Mouse (Mus musculus): ENCODE measurements at regions not wholly inside any gene's neighbourhood (a gene's known extent, or its start where the extent isn't known, plus 50 kb on each side); places are given as distances from the start of the nearest gene placed in this dataset.

DNA sequence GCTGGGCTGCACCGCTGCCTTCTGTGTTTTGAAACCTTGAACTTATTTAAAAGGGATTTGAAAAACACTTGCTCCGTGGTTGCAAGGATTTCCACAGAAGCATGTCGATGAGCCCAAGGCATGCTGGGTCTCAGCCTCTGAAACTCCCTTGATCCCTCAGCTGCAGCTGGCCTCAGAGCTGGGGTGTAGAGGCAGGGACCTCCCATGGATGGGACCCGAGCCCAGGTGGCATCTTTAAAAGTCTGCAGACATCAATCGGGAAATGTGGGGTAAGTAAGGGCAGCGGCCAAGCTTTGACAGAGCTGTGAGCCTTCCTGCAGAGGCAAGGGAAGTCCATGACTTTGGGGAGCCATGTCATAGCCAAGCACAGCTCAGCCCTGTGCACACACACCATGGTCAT lies 207.1 kb downstream of the Cdc5l start:
- Histone ChIP-seq H3K36me3 (replicated peaks) (no peaks in the 10 kb centered on the region), H3K9ac (no peak overlapping the region), H3K4me2 (no peak overlapping the region), H3K27me3 (replicated peaks) (no peaks in the 10 kb centered on the region), H3K4me3 (no peak overlapping the region), H3K27ac (no peak overlapping the region), H3K4me1 (no peaks in the 10 kb centered on the region), H3K9me3 (no peaks in the 10 kb centered on the region)
- ATAC-seq (replicated peaks): no peak
- 42% methylated on average over 6 of the region's 6 CpGs for WGBS

GRCm38 (mm10) chr17:45221625-45222024 lies 211.9 kb downstream of the Cdc5l start:
- ATAC-seq (replicated peaks): no peak
- 63% methylated on average over 10 of the region's 10 CpGs for WGBS

DNA sequence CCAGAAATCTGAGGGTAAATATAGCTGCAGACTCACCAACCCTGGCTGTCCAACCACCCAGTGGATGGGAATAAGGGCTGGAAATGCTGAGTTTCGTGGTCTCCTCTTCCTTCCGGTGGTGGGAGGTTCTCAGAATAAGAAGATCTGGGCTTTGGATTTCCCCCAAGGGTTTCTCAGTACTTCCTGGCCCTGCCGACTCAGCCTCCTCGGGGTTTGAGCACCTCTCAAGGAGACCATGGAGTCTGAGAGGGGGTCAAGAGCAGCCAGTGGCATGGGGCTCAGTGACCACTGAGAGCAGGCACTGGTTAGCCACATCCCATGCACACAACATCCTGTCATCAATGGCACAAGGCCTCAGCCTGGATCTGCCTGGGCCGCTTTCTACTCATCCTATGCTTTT lies 216.4 kb downstream of the Cdc5l start:
- no peak for ATAC-seq (replicated peaks)
- H3K27ac ChIP-seq: no peak overlapping the region
- no peak overlapping the region for H3K4me3 ChIP-seq
- no peaks in the 10 kb centered on the region for H3K4me1 ChIP-seq
- no peak overlapping the region for H3K4me2 ChIP-seq
- 90% methylated on average over 5 of the region's 5 CpGs for WGBS
- H3K9me3 ChIP-seq: no peaks in the 10 kb centered on the region
- no peaks in the 10 kb centered on the region for H3K27me3 ChIP-seq (replicated peaks)
- H3K36me3 ChIP-seq (replicated peaks): no peaks in the 10 kb centered on the region
- no peak overlapping the region for H3K9ac ChIP-seq

More at GRCm38 (mm10) chr17:45221625-45222024, 211.9 kb downstream of the Cdc5l start:
- Histone ChIP-seq H3K4me1 (no peaks in the 10 kb centered on the region), H3K36me3 (replicated peaks) (no peaks in the 10 kb centered on the region), H3K4me2 (no peak overlapping the region), H3K27ac (no peak overlapping the region), H3K4me3 (no peak overlapping the region), H3K9me3 (no peaks in the 10 kb centered on the region), H3K27me3 (replicated peaks) (no peaks in the 10 kb centered on the region), H3K9ac (no peak overlapping the region)

DNA sequence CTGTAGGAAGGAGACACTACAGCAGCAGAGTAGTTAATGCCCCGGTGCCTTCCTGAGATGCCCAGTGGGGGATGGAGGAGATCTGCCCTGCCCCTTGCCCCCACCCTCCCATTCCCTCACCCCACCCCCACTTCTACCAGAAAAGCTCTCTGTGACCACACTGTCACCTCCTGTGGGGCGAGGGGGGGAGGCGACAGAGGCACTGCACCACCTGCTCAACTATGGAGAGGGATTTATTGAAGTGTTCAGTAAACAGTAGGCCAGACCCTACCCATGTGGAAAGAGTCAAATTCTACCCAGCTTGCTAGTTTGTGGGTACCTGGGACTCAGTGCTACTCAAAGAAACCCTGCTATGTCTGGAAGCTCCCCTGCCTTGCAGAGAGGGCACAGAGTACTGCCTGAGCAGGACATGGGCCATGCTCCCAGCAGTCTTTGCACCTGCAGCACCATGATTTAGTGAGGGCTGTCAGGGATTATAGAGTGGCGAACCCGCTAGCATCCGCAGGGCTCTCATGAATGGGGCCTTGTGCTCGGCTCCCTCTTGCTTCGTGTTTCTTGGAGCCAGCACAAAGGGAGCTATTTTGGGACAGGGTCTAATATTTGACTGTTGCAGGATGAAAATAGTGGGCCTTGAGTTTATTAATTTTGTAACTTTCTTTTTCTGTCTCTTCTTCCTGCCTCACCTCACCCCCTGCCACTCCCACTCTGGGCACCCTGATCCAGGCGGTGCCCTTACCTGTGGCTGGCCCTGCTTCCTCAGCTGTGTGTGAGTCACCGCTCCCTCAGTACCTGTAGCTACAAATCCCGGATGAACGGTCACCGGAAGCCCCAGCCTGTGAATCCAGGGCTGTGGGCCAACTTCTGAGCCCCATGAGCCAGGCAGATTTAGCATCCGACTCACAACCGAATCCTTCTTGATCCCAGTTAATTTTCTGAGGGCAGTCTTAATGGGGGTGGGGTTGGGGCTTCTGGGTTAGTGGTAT lies 218.2 kb downstream of the Cdc5l start:
- no peaks in the 10 kb centered on the region for H3K4me1 ChIP-seq
- 59% methylated on average over 15 of the region's 15 CpGs for WGBS
- H3K9me3 ChIP-seq: no peaks in the 10 kb centered on the region
- no peak overlapping the region for H3K4me3 ChIP-seq
- no peaks in the 10 kb centered on the region for H3K36me3 ChIP-seq (replicated peaks)
- no peak overlapping the region for H3K4me2 ChIP-seq
- H3K9ac ChIP-seq: no peak overlapping the region
- no peaks in the 10 kb centered on the region for H3K27me3 ChIP-seq (replicated peaks)
- ATAC-seq (replicated peaks): 0 out of 2 replicates have a peak, but pooled peaks have one; percentile 42
- no peak overlapping the region for H3K27ac ChIP-seq

GRCm38 (mm10) chr17:45210984-45211383 lies 222.6 kb downstream of the Cdc5l start:
- Histone ChIP-seq H3K27ac (no peak overlapping the region), H3K4me3 (no peak overlapping the region), H3K27me3 (replicated peaks) (no peaks in the 10 kb centered on the region), H3K9me3 (no peaks in the 10 kb centered on the region), H3K4me1 (no peaks in the 10 kb centered on the region), H3K4me2 (no peak overlapping the region), H3K9ac (no peak overlapping the region), H3K36me3 (replicated peaks) (no peaks in the 10 kb centered on the region)
- WGBS: 88% methylated on average over 2 of the region's 2 CpGs
- no peak for ATAC-seq (replicated peaks)

DNA sequence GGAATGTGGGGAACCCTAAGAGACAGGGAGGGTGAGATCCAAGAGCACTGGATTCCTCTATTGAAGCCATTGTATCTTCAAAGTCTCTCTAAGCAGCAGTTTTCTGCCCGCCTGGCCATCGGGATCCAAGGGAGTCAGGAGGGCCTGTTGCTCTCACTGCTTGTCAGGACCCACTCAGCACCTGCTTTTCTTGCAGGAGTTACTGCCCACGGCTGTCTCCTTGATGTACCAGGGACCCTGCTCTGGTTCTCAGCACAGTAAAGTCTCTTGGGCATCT lies 224.2 kb downstream of the Cdc5l start:
- H3K9ac ChIP-seq: no peak overlapping the region
- H3K9me3 ChIP-seq: no peaks in the 10 kb centered on the region
- no peak; the same call in 1 of the 2 replicates for ATAC-seq (replicated peaks)
- no peaks in the 10 kb centered on the region for H3K27me3 ChIP-seq (replicated peaks)
- whole genome bisulfite sequencing: 30% methylated on average over 3 of the region's 3 CpGs
- H3K4me2 ChIP-seq: no peak overlapping the region
- H3K4me1 ChIP-seq: no peaks in the 10 kb centered on the region
- H3K36me3 ChIP-seq (replicated peaks): no peaks in the 10 kb centered on the region
- no peak overlapping the region for H3K27ac ChIP-seq
- H3K4me3 ChIP-seq: no peak overlapping the region

- 30% methylated on average over 14 of the region's 14 CpGs for WGBS
Observed at GRCm38 (mm10) chr17:45208596-45209386, 224.7 kb downstream of the Cdc5l start.

DNA sequence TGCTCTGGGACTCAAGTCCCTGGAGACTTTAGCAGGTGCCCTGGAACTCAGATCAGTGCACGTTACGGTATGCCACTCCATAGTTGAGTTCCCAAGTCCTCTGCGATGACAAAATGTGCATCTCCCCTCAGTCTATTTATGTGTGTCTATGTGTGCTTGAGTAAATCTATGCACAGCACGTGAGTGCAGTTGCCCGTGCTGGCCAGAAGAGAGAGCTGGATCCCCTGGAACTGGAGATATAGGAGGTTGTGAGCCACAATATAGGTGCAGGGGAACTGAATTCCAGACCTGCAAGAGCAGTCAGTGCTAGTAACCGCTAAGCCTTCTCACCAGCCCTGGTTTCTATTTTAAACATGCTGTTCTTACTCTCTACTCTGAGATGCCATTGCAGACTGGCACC lies 237.8 kb downstream of the Cdc5l start:
- no peak overlapping the region for H3K4me2 ChIP-seq
- no peak for ATAC-seq (replicated peaks)
- H3K9me3 ChIP-seq: no peaks in the 10 kb centered on the region
- no peak overlapping the region for H3K9ac ChIP-seq
- H3K36me3 ChIP-seq (replicated peaks): no peaks in the 10 kb centered on the region
- H3K4me1 ChIP-seq: no peaks in the 10 kb centered on the region
- no peaks in the 10 kb centered on the region for H3K27me3 ChIP-seq (replicated peaks)
- no peak overlapping the region for H3K27ac ChIP-seq
- H3K4me3 ChIP-seq: no peak overlapping the region
- 96% methylated on average over 6 of the region's 6 CpGs for WGBS

More at GRCm38 (mm10) chr17:45208596-45209386, 224.7 kb downstream of the Cdc5l start:
- Histone ChIP-seq H3K4me1 (no peaks in the 10 kb centered on the region), H3K9ac (no peak overlapping the region), H3K4me2 (no peak overlapping the region), H3K9me3 (no peaks in the 10 kb centered on the region), H3K36me3 (replicated peaks) (no peaks in the 10 kb centered on the region), H3K4me3 (no peak overlapping the region), H3K27ac (no peak overlapping the region), H3K27me3 (replicated peaks) (no peaks in the 10 kb centered on the region)
- peak; percentile 30; the same call in 1 of the 2 replicates for ATAC-seq (replicated peaks)

DNA sequence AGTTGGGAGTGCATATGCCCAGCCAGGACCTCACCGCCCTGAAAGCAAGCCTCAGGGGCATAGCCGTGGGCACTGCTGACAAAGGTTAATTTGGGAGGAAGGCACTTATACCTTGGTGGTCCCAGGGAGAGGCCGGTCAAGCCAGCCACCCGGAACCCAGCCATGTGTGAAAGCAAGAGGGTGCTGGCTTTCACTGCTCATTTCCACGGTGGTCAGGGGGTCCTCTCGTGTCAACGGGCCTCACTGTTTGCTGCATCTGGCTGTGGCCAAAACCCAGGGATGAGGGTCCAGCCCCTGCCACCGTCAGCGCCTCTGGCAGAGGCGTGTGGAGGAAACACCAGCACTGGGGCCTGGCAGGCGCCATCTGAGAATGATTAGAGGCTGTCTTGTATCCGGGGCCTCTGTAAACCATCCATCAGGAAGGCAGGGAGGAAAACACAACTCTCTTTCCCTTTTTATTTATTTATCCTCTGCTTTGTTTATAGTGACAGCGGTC lies 238.7 kb downstream of the Cdc5l start:
- Histone ChIP-seq H3K36me3 (replicated peaks) (no peaks in the 10 kb centered on the region), H3K4me1 (no peaks in the 10 kb centered on the region), H3K9me3 (no peaks in the 10 kb centered on the region), H3K27me3 (replicated peaks) (no peaks in the 10 kb centered on the region), H3K4me2 (no peak overlapping the region), H3K4me3 (no peak overlapping the region), H3K9ac (no peak overlapping the region), H3K27ac (no peak overlapping the region)
- 63% methylated on average over 13 of the region's 13 CpGs for WGBS
- no peak for ATAC-seq (replicated peaks)

DNA sequence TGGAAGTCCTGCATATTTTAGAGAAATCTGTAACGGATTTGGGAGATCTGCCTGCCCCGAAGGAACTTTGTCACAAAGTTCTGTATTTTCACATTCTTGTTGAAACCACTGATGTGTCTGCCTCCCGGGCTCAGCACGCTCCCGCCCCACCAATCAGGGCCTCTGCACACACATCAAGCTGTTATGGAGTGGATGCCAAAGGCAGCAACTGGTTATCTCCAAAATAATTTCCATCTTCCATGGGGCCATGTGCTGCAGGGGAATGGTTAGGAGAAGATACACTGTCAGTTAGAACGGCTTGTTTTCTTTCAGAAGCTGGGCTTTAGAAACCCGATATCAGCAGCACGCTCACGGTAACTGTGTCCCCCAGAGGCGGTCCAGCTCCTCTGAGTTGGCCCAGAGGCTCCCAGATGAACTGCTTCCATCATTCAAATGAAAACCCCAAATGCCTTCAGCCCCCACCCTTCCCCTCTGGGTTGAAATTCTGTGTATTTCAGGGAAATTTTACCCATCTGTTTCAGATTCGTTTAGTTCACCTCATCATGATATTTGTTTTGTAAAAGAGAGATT lies 240.0 kb downstream of the Cdc5l start:
- no peaks in the 10 kb centered on the region for H3K9me3 ChIP-seq
- H3K9ac ChIP-seq: no peak overlapping the region
- H3K27me3 ChIP-seq (replicated peaks): no peaks in the 10 kb centered on the region
- 0 out of 2 replicates have a peak, but pooled peaks have one; percentile 39 for ATAC-seq (replicated peaks)
- 62% methylated on average over 11 of the region's 11 CpGs for WGBS
- no peaks in the 10 kb centered on the region for H3K36me3 ChIP-seq (replicated peaks)
- no peaks in the 10 kb centered on the region for H3K4me1 ChIP-seq
- H3K4me2 ChIP-seq: no peak overlapping the region
- no peak overlapping the region for H3K4me3 ChIP-seq
- H3K27ac ChIP-seq: no peak overlapping the region

GRCm38 (mm10) chr17:45187402-45187801 lies 246.1 kb downstream of the Cdc5l start:
- no peak overlapping the region for H3K9ac ChIP-seq
- H3K4me2 ChIP-seq: no peak overlapping the region
- H3K4me3 ChIP-seq: no peak overlapping the region
- ATAC-seq (replicated peaks): no peak
- H3K9me3 ChIP-seq: no peaks in the 10 kb centered on the region
- no peaks in the 10 kb centered on the region for H3K36me3 ChIP-seq (replicated peaks)
- no peak overlapping the region for H3K27ac ChIP-seq
- no peaks in the 10 kb centered on the region for H3K27me3 ChIP-seq (replicated peaks)
- WGBS: 80% methylated on average over 7 of the region's 7 CpGs
- H3K4me1 ChIP-seq: no peaks in the 10 kb centered on the region

GRCm38 (mm10) chr17:45176340-45176739 lies 257.2 kb downstream of the Cdc5l start:
- H3K4me2 ChIP-seq: no peak overlapping the region
- no peaks in the 10 kb centered on the region for H3K4me1 ChIP-seq
- H3K27me3 ChIP-seq (replicated peaks): no peaks in the 10 kb centered on the region
- no peaks in the 10 kb centered on the region; the same call in 1 of the 2 replicates for H3K9me3 ChIP-seq
- no peak overlapping the region for H3K27ac ChIP-seq
- H3K9ac ChIP-seq: no peak overlapping the region
- 74% methylated on average over 4 of the region's 4 CpGs for WGBS
- no peak for ATAC-seq (replicated peaks)
- no peaks in the 10 kb centered on the region for H3K36me3 ChIP-seq (replicated peaks)
- H3K4me3 ChIP-seq: no peak overlapping the region
